Mouse (Mus musculus) urinary bladder, postnatal 36 days (tissue): Measurements from ENCODE around the gene Olfr90.

ENCODE experiments used
- DNase-seq, 2 experiments: peaks; one replicate each; pipeline ENCODE4 v3.0.0; 2022; ENCODE audit warnings: low spot score in 2 of 2, mixed read lengths in 1 of 2

The Olfr90 gene

GRCm38 (mm10) chr17:37062101-37062641 is 26.1 kb downstream of the Olfr90 start:
- no peak for DNase-seq

- DNase-seq: no peak
These were observed 26.9 kb downstream of the Olfr90 start for GRCm38 (mm10) chr17:37061435-37061834.

- no peak for DNase-seq
These were observed 31.3 kb downstream of the Olfr90 start for GRCm38 (mm10) chr17:37056957-37057356.

GRCm38 (mm10) chr17:37051745-37052144 is 36.6 kb downstream of the Olfr90 start:
- DNase-seq: no peak

- DNase-seq: no peak
These were observed 37.4 kb downstream of the Olfr90 start for GRCm38 (mm10) chr17:37050876-37051275.

GRCm38 (mm10) chr17:37050399-37050798 is 37.9 kb downstream of the Olfr90 start:
- DNase-seq: peak; percentile 75 to 79

GRCm38 (mm10) chr17:37049570-37050310 is 38.6 kb downstream of the Olfr90 start:
- peak; percentile 57 for DNase-seq

GRCm38 (mm10) chr17:37048383-37048782 is 39.9 kb downstream of the Olfr90 start:
- DNase-seq: no peak

GRCm38 (mm10) chr17:37047981-37048380 is 40.3 kb downstream of the Olfr90 start:
- no peak for DNase-seq

- no peak for DNase-seq
These were observed 40.8 kb downstream of the Olfr90 start for GRCm38 (mm10) chr17:37047332-37047976.

- peak in 1 of 2 experiments; percentile 49 for DNase-seq
These were observed 41.8 kb downstream of the Olfr90 start for GRCm38 (mm10) chr17:37046312-37047112.

- peak; percentile 62 to 78 for DNase-seq
These were observed 42.5 kb downstream of the Olfr90 start, which contains the start of gene Gabbr1 for GRCm38 (mm10) chr17:37045611-37046311. TSS of gene Gabbr1 (plus strand) at chr17:37045966.

GRCm38 (mm10) chr17:37044651-37045244 is 43.6 kb downstream of the Olfr90 start:
- DNase-seq: no peak

- DNase-seq: no peak
These were observed 49.0 kb downstream of the Olfr90 start for GRCm38 (mm10) chr17:37039127-37039894.
